Mouse (Mus musculus): ENCODE measurements around the gene Slc5a2.

- TF ChIP-seq CTCF (IDR thresholded peaks at IDR 0.05; ENCODE audit: low read depth) (no peak), EP300 (IDR thresholded peaks at IDR 0.05; ENCODE audit: low read depth) (no peak)
These were observed 27.9 kb upstream of the Slc5a2 start for GRCm38 (mm10) chr7:128237593-128237926.
